Mouse (Mus musculus): ENCODE data around the gene Hist1h4k.

Hist1h4k gene

GRCm38 (mm10) chr13:21718381-21719080, 31.8 kb downstream of the Hist1h4k start:
- DNase-seq = no peak

DNA sequence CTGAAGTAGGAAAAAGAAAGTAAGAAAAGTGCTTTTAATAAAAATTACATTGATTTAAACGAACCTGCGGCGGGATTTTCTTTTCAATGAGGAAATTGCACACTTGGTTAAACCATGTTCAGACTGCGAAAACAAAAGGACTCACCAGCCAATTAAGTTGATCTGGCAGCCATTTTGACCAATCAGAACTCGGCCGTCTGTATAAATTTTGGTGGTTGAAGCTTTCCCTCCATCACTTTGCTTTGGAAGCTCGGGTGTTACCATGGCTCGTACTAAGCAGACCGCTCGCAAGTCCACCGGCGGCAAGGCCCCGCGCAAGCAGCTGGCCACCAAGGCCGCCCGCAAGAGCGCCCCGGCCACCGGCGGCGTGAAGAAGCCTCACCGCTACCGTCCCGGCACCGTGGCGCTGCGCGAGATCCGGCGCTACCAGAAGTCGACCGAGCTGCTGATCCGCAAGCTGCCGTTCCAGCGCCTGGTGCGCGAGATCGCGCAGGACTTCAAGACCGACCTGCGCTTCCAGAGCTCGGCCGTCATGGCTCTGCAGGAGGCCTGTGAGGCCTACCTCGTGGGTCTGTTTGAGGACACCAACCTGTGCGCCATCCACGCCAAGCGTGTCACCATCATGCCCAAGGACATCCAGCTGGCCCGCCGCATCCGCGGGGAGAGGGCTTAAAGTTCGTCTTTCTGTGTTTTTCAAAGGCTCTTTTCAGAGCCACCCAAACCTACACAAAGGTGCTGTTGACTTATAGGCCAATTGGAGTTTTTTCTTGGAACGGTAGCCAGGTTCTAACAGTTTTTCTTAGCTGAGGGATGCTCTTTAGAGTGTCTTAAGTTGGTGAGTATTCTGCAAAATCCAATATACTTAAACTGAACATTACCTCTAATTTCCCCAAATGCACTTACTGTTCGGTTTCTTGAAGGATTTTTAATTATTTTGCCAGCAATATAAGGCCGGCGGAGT, 32.6 kb downstream of the Hist1h4k start, which contains the start of gene Hist1h3h:
Gene Hist1h3h (plus strand): TSS at position 263 of the 961 bp plus-strand sequence.
- peak; percentile 76 to 77 for DNase-seq

DNA sequence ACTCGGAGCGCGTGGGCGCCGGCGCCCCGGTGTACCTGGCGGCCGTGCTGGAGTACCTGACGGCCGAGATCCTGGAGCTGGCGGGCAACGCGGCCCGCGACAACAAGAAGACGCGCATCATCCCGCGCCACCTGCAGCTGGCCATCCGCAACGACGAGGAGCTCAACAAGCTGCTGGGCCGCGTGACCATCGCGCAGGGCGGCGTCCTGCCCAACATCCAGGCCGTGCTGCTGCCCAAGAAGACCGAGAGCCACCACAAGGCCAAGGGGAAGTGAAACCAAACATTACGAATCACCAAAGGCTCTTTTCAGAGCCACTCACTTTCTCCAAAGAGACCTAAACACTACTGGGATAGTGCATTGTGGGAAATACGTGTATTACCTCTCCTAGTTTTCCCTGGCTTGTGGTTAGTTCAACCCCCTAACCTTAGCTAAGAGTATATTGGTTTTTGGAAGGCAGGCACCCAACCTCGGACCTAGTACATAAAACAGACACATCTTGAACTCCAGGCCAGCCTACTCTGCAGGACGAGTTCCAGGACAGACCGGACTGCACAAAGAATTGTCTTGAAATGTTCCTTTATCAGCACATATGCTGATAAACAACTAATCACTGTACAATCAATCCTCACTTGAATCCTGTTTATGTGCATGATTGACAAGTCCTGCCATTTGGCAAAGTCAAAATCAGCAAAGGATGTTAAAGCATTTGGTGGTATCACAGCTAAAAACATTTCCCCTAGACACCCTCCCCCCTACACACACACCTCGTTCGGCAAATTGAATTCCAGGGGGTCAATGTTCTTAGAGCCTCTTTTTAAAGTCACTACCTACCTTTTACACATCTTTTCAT, 33.5 kb downstream of the Hist1h4k start:
- peak in 1 of 2 experiments; percentile 28 for DNase-seq

DNA sequence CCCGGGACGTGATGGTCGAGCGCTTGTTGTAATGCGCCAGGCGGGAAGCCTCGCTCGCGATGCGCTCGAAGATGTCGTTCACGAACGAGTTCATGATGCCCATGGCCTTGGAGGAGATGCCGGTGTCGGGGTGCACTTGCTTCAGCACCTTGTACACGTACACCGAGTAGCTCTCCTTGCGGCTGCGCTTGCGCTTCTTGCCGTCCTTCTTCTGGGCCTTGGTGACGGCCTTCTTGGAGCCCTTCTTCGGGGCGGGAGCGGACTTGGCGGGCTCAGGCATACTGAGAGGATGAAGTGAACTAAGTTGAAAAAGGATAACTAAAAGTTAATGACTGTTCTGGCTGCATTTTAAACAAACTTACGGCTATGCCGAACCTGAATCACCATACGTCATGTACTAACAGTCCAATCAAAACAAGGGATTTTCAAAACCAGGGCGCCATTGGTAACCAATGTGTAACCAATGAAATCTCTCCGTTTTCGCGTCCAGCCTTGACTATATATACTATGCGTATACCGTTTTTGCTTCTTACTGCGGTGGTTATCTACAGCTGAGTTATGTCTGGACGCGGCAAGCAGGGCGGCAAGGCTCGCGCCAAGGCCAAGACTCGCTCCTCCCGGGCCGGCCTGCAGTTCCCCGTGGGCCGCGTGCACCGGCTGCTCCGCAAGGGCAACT, 34.3 kb downstream of the Hist1h4k start, which contains the start of the genes Hist1h2bl and Hist1h2ai:
Gene Hist1h2bl (minus strand): TSS at position 280 of the 676 bp plus-strand sequence.
Gene Hist1h2ai (plus strand): TSS at position 559 of the 676 bp plus-strand sequence.
- peak; percentile 81 to 86 for DNase-seq

DNA sequence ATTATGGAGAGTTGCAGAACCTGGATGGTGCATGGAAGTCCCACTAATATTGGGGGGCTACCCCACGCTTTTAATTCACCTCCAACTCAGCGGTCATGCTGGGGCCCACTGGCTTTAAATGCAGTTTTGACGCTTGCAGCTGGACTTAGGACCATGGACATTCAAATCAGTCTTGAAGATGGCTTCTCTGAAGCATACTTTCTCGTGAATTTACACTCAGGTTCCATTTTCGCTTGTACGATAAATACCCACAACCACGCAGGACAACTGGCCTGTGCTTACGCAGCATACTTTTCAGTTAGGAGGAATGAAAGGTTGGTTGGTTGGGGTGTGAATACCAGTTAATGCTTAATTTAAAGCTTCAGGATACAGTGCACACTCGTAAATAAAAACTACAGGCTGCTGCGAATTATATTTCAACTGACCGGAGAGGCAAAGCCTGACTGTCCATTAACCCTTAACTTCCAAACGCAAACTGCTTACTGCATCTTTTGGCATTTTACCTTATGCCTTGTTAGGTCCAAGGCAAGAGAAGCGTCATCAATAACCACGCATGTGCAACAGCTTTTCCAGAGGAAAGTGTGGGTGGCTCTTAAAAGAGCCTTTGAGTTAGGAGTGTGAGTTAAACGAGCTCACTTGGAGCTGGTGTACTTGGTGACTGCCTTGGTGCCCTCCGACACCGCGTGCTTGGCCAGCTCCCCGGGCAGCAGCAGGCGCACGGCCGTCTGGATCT, 35.0 kb downstream of the Hist1h4k start:
- DNase-seq = no peak

DNA sequence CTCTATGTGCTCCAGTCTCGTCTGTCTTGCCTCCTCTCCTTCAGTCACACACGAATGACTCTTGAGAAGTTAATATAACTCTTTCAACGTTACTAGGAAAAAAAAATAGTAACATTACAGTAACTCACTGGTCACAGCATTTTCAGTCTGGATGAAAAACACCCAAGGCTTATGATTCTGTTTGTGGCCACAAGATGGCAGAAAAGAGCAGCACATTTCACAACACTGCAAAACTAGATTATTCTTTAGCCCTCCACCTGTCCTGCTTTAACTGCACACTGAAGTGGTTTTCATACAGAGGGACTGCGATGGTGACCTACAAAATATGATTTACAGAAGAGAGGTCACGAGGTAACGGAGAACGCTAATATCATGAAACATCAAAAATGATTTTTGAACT, 35.6 kb downstream of the Hist1h4k start:
- DNase-seq = peak; percentile 68 to 77

GRCm38 (mm10) chr13:21711698-21712097, 38.6 kb downstream of the Hist1h4k start:
- DNase-seq = no peak

DNA sequence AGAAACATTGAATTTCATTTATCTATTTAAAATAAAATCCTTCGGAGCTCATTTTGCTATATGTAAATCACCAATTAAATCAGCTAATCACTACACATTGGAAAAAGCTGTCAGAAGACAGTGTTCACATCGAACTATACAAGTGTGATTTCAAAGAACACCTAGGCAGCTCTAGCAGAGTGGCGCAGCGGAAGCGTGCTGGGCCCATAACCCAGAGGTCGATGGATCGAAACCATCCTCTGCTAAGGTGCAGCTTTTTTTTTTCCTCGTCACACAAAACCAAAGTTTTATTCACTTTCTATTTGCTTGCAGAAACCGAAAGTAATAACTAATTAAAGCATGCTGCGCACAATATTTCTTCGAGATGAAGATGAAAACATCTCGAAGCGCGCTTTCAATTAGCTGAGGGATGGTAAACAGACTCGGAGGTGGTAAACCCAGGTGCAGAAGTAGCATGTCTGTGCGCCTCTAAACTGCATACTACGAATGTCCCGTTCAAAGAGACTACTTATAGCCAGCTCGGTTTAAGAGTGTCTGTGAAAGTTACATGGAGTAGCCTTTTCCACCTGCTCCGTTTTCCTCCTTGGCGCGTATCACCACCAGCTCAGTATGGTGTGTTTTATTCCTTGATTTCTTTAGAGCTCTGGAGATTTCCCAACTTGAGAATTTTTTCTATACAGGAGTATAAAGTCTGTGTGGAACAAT, 39.3 kb downstream of the Hist1h4k start:
- DNase-seq = peak; percentile 75 to 84

DNA sequence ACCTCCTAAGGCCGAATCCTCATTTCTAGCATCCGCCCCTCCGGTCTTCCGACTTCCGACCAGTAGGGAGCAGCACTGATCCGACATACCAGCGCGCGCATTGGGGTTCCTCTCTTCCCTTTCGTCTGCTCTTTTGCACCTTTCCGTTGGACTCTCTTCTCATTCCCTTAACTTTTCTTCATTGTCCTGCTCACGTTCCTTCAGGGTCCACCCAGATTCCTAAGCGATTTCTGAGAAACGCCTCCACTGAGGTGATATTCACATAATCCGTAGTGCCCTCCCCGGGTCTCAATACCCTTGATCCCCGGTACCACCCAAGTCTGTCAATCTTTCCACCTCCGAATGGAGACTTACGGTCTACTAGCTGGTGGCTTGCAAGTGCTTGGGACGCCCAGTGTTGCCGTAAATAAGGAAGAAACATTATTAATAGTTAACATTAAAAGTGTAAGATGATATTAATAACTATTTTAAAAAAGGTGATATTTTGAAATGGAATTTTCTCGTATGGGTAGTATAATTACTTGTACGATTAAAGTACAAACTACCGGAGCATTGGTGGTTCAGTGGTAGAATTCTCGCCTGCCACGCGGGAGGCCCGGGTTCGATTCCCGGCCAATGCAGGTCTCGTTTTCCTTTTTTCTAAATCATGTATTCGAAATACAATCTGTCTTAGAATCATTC, 40.1 kb downstream of the Hist1h4k start:
- DNase-seq = peak; percentile 88 to 89

GRCm38 (mm10) chr13:21706669-21707068, 43.6 kb downstream of the Hist1h4k start:
- no peak for DNase-seq

Data from cerebellum, adult 18-20 months (tissue).